Mouse (Mus musculus) spleen, adult 2 months (tissue): ENCODE measurements around the gene Sult2b1.

Experiments
- CTCF ChIP-seq: fragments of 200-500 bp; IDR thresholded peaks from 2 replicates; pipeline ENCODE4 v1.5.1; 2011; ENCODE audit warnings: mild to moderate bottlenecking, inconsistent platforms; ENCODE audit not compliant: insufficient read depth, insufficient read length, insufficient replicate concordance; ENCODE audit errors: extremely low read depth
- POLR2A ChIP-seq: fragments of 200-500 bp; IDR thresholded peaks from 2 replicates; pipeline ENCODE4 v1.6.1; 2011; ENCODE audit warnings: low read depth, low read length, inconsistent platforms

DNA sequence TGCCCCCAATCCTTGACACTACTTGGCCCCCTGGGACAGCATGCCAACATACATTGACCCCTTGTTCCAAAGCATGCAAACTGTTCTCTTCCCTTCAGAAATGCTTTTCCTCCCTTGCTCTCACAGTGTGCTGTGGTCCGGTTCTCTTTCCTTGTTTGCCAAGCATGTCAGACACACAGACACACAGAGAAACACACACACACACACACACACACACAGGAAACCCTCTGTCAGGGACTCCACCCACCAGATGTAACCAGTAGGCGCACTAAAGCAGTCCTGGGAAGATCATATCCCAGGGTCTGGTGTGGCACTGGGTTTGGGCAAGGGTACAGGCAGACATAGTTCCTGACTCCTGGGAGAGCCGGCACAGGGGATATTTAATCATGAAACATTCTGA, 97.6 kb downstream of the Sult2b1 start:
- TF ChIP-seq CTCF (no peak), POLR2A (no peak)
